In the genomic region with DNA sequence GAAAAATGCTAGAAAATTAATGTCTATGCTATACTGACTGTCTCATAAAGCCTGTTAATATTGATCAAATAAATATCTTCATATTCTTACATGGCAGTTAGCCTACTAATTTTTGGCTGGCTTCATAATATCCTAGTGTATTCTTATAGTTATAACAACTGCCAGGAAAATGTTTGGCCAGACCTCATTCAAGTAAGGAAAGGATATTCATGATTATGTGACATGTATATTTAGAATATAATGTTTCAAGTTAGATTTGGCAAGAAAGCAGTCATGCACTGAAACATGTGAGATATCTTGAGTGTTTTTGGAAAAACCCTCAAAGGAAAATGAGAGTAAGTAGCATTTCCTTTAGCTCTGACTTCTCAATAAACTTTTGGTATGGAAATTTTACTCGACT, we compare ENCODE assay signal across 24 mouse cellular contexts.
DNase-seq lines count a peak whose midpoint lies in the region; ATAC-seq and TF ChIP-seq lines count a peak whose summit lies in the region.
"Had no signal": no experiment of that assay in that cellular context is flagged by ENCODE, and none has a peak within 500 bp of the region (broad histone marks: within the 10 kb centered on the region; RNA-seq: fewer than 3 reads in every experiment).

No protein-coding gene starts in this region.

- H3K9me3 ChIP-seq in embryonic facial prominence, embryonic 14.5 days (ENCODE audit: control insufficient read depth, low read length): no peaks in the 10 kb centered on the region
- no peaks in the 10 kb centered on the region for H3K9me3 ChIP-seq in embryonic facial prominence, embryonic 10.5 days
- no peaks in the 10 kb centered on the region for H3K9me3 ChIP-seq in limb, embryonic 14.5 days (ENCODE audit: control insufficient read depth, low read length)
- no peaks in the 10 kb centered on the region for H3K9me3 ChIP-seq in limb, embryonic 10.5 days (replicated peaks)
- H3K9me3 ChIP-seq in lung, embryonic 16.5 days (ENCODE audit: control insufficient read depth, low read length): no peaks in the 10 kb centered on the region
- H3K9me3 ChIP-seq: embryonic facial prominence, embryonic 12.5 days; forebrain, embryonic 13.5 days; hindbrain, embryonic 12.5 days; hindbrain, embryonic 15.5 days had no signal

- no peak overlapping the region for H3K9ac ChIP-seq in embryonic facial prominence, embryonic 14.5 days (ENCODE audit: low read depth, low read length)
- no peak overlapping the region for H3K9ac ChIP-seq in limb, embryonic 14.5 days (ENCODE audit: low read depth, low read length, severe bottlenecking)
- no peak overlapping the region for H3K9ac ChIP-seq in lung, embryonic 16.5 days (ENCODE audit: low read length)
- H3K9ac ChIP-seq: embryonic facial prominence, embryonic 12.5 days; forebrain, embryonic 13.5 days; hindbrain, embryonic 12.5 days; hindbrain, embryonic 15.5 days had no signal

- no peak overlapping the region for H3K27ac ChIP-seq in embryonic facial prominence, embryonic 14.5 days (replicated peaks; ENCODE audit: low read depth, low read length)
- H3K27ac ChIP-seq in embryonic facial prominence, embryonic 10.5 days (replicated peaks): no peak overlapping the region
- H3K27ac ChIP-seq in limb, embryonic 14.5 days (replicated peaks; ENCODE audit: low read depth, low read length): no peak overlapping the region
- no peak overlapping the region for H3K27ac ChIP-seq in limb, embryonic 10.5 days
- H3K27ac ChIP-seq in lung, embryonic 16.5 days (ENCODE audit: low read length): no peak overlapping the region
- H3K27ac ChIP-seq: embryonic facial prominence, embryonic 12.5 days; forebrain, embryonic 13.5 days; gastrocnemius, adult 2 months; hindbrain, embryonic 12.5 days; hindbrain, embryonic 15.5 days had no signal

- H3K27me3 ChIP-seq in embryonic facial prominence, embryonic 14.5 days (replicated peaks; ENCODE audit: control insufficient read depth, insufficient read depth, low read length): no peaks in the 10 kb centered on the region
- H3K27me3 ChIP-seq in embryonic facial prominence, embryonic 10.5 days (replicated peaks; ENCODE audit: low read depth, poor library complexity, severe bottlenecking): no peaks in the 10 kb centered on the region
- H3K27me3 ChIP-seq in limb, embryonic 14.5 days (ENCODE audit: control insufficient read depth, insufficient read depth, low read length): no peaks in the 10 kb centered on the region
- H3K27me3 ChIP-seq in limb, embryonic 10.5 days (ENCODE audit: low read depth, poor library complexity, severe bottlenecking): no peaks in the 10 kb centered on the region
- no peaks in the 10 kb centered on the region for H3K27me3 ChIP-seq in lung, embryonic 16.5 days (ENCODE audit: control insufficient read depth, insufficient read depth, low read depth, low read length)
- H3K27me3 ChIP-seq: embryonic facial prominence, embryonic 12.5 days; forebrain, embryonic 13.5 days; hindbrain, embryonic 12.5 days; hindbrain, embryonic 15.5 days had no signal

- no peak for ATAC-seq in embryonic facial prominence, embryonic 14.5 days (ENCODE audit: low read depth)
- ATAC-seq in limb, embryonic 14.5 days (ENCODE audit: low FRiP score, low read depth): no peak
- peak; percentile 63 for ATAC-seq in lung, embryonic 16.5 days (ENCODE audit: low read depth)
- ATAC-seq: forebrain, embryonic 13.5 days; forebrain, embryonic 16.5 days; Patski had no signal

- no peak overlapping the region for H3K4me3 ChIP-seq in embryonic facial prominence, embryonic 14.5 days (ENCODE audit: low read depth, low read length)
- no peak overlapping the region for H3K4me3 ChIP-seq in embryonic facial prominence, embryonic 10.5 days
- no peak overlapping the region for H3K4me3 ChIP-seq in limb, embryonic 14.5 days (replicated peaks; ENCODE audit: low read length)
- no peak overlapping the region for H3K4me3 ChIP-seq in limb, embryonic 10.5 days
- H3K4me3 ChIP-seq in lung, embryonic 16.5 days (ENCODE audit: low read length): no peak overlapping the region
- H3K4me3 ChIP-seq: embryonic facial prominence, embryonic 12.5 days; erythroblast, embryonic 14.5 days; forebrain, embryonic 13.5 days; gastrocnemius, adult 2 months; hindbrain, embryonic 12.5 days; hindbrain, embryonic 15.5 days had no signal

- peaks cover 5% of the 10 kb centered on the region; the same call in 1 of the 2 replicates for H3K4me1 ChIP-seq in embryonic facial prominence, embryonic 14.5 days (ENCODE audit: control insufficient read depth, insufficient read depth, low read length)
- no peaks in the 10 kb centered on the region for H3K4me1 ChIP-seq in embryonic facial prominence, embryonic 10.5 days
- no peaks in the 10 kb centered on the region for H3K4me1 ChIP-seq in limb, embryonic 14.5 days (ENCODE audit: control insufficient read depth, insufficient read depth, low read length)
- no peaks in the 10 kb centered on the region for H3K4me1 ChIP-seq in limb, embryonic 10.5 days
- 0 out of 2 replicates have a peak, but pooled peaks cover 4% of the 10 kb centered on the region for H3K4me1 ChIP-seq in lung, embryonic 16.5 days (replicated peaks; ENCODE audit: control insufficient read depth, insufficient read depth, low read length)
- H3K4me1 ChIP-seq: embryonic facial prominence, embryonic 12.5 days; forebrain, embryonic 13.5 days; hindbrain, embryonic 12.5 days; hindbrain, embryonic 15.5 days had no signal

- DNase-seq in embryonic facial prominence, embryonic 14.5 days (ENCODE audit: low spot score): peak; percentile 29
- DNase-seq in embryonic facial prominence, embryonic 10.5 days (ENCODE audit: low spot score): no peak
- peak; percentile 3 for DNase-seq in limb, embryonic 14.5 days (ENCODE audit: low spot score)
- no peak for DNase-seq in limb, embryonic 10.5 days (ENCODE audit: low spot score)
- no peak for DNase-seq in lung, postnatal 10 days
- DNase-seq in telencephalon, adult 2 months (ENCODE audit: low read depth, low spot score): peak; percentile 26
- no peak for DNase-seq in urinary bladder, postnatal 36 days (ENCODE audit: low spot score in 2 of 2)
- DNase-seq: adrenal gland, postnatal 14 days; cerebellum, adult 18-20 months; cerebellum, adult 9-10 months; cerebellum, postnatal 14 days; gastrocnemius, adult 2 months; gastrocnemius, postnatal 14 days; heart, adult 11 months had no signal

- no peaks in the 10 kb centered on the region for H3K36me3 ChIP-seq in embryonic facial prominence, embryonic 14.5 days (ENCODE audit: control insufficient read depth, insufficient read depth, low read length)
- no peaks in the 10 kb centered on the region for H3K36me3 ChIP-seq in embryonic facial prominence, embryonic 10.5 days (replicated peaks)
- H3K36me3 ChIP-seq in limb, embryonic 14.5 days (ENCODE audit: control insufficient read depth, insufficient read depth, low read length): no peaks in the 10 kb centered on the region
- H3K36me3 ChIP-seq in limb, embryonic 10.5 days: no peaks in the 10 kb centered on the region
- H3K36me3 ChIP-seq in lung, embryonic 16.5 days (ENCODE audit: control insufficient read depth, insufficient read depth, low read length): no peaks in the 10 kb centered on the region
- H3K36me3 ChIP-seq: embryonic facial prominence, embryonic 12.5 days; G1E; hindbrain, embryonic 12.5 days; hindbrain, embryonic 15.5 days had no signal

- TF ChIP-seq POLR2A in limb, embryonic 14.5 days (IDR thresholded peaks at IDR 0.05; ENCODE audit: borderline replicate concordance, extremely low read depth, insufficient read depth, insufficient read length): no peak

- no peak overlapping the region for H3K4me2 ChIP-seq in embryonic facial prominence, embryonic 14.5 days (ENCODE audit: low read depth, low read length)
- H3K4me2 ChIP-seq in limb, embryonic 14.5 days (replicated peaks; ENCODE audit: low read depth, low read length, severe bottlenecking): no peak overlapping the region
- no peak overlapping the region for H3K4me2 ChIP-seq in lung, embryonic 16.5 days (ENCODE audit: low read depth, low read length)
- H3K4me2 ChIP-seq: embryonic facial prominence, embryonic 12.5 days; forebrain, embryonic 13.5 days; heart, embryonic 11.5 days; hindbrain, embryonic 12.5 days; hindbrain, embryonic 15.5 days had no signal

- WGBS in embryonic facial prominence, embryonic 14.5 days: 48% methylated on average over 1 of the region's 1 CpGs
- WGBS in embryonic facial prominence, embryonic 10.5 days: 81% methylated on average over 1 of the region's 1 CpGs
- 59% methylated on average over 1 of the region's 1 CpGs for WGBS in limb, embryonic 14.5 days
- 75% methylated on average over 1 of the region's 1 CpGs for WGBS in limb, embryonic 10.5 days
- 26% methylated on average over 1 of the region's 1 CpGs for WGBS in lung, embryonic 16.5 days

Comparison
In these comparisons a context has a peak if more than half of its experiments do, and no peak if none do; other contexts are left out.
1. DNase-seq: peak in embryonic facial prominence, embryonic 14.5 days (single experiment), limb, embryonic 14.5 days (single experiment) and telencephalon, adult 2 months (single experiment); none in embryonic facial prominence, embryonic 10.5 days (single experiment), limb, embryonic 10.5 days (single experiment), lung, postnatal 10 days (single experiment) and urinary bladder, postnatal 36 days (0 of 2).